Mouse (Mus musculus): Measurements from ENCODE around the gene Muc4.

DNA sequence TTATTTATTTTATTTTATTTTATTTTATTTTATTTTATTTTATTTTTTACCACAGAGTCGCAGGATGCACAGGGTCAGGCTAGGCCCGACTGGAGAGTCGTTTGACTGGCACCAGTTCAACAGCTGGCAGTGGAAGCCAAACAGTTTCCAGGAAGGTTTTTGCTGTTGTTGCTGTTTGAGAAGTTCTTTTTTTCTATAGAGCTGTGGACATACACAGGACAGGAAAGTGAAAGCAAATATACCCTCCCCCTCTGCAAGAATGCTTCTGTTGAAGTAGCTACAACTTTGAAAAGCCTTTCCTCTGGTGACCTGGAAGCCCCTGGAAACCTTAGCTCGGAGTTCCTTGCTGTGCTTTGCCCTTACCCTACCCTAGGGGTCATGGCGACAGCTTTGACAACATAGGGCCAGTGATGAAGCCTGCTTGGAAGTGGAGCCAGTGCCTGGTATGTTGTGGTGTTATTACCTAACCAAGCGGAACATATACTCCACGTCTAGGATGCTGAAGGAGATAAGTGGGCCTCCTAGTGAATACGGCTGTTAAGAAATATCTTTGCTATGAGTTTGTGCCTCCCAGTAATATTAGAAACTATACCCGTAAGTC, 32.3 kb upstream of the Muc4 start:
- TF ChIP-seq CTCF (IDR thresholded peaks at IDR 0.05; ENCODE audit: borderline replicate concordance, control insufficient read depth, extremely low read depth, insufficient read depth, low read length, poor library complexity) = no peak
- TF ChIP-seq POLR2A (IDR thresholded peaks at IDR 0.05; ENCODE audit: control insufficient read depth, extremely low read depth, insufficient read depth, low read length, poor library complexity) = no peak

Data from thymus, adult 2 months (tissue).